Mouse (Mus musculus) c-Kit-positive CD71-positive TER-119-negative erythroid progenitor cells, embryonic 14.5 days (primary cell): ENCODE results near the gene Olfr1335.
"Not testable (repeated sequence)": the region's sequence is repeated elsewhere in the genome, so short reads cannot be mapped to it uniquely, and the experiment has no call there.

Experiments used
- DNase-seq: peaks from one replicate; pipeline ENCODE4 v3.0.0-alpha.2; 2013; ENCODE audit warnings: low read depth

Gene Olfr1335

GRCm38 (mm10) chr4:118809844-118810243, at the start of gene Olfr1335:
TSS of gene Olfr1335 (minus strand) at chr4:118809944.
- no peak for DNase-seq

GRCm38 (mm10) chr4:118836179-118836578, 26.4 kb upstream of the Olfr1335 start, which contains the start of gene Olfr1333:
TSS of gene Olfr1333 (minus strand) at chr4:118836279.
- DNase-seq: no peak

GRCm38 (mm10) chr4:118818921-118819320, 9.2 kb upstream of the Olfr1335 start:
- no peak for DNase-seq

- not testable (repeated sequence) for DNase-seq
Measured at GRCm38 (mm10) chr4:118792796-118793195, 16.9 kb downstream of the Olfr1335 start.

GRCm38 (mm10) chr4:118782486-118782885, 27.3 kb downstream of the Olfr1335 start, which contains the start of gene Olfr1337:
TSS of gene Olfr1337 (minus strand) at chr4:118782586.
- DNase-seq: no peak
